Mouse (Mus musculus): ENCODE data around the gene Eef1akmt3.
"Not testable (repeated sequence)": the region's sequence is repeated elsewhere in the genome, so short reads cannot be mapped to it uniquely, and the experiment has no call there.

Gene Eef1akmt3

GRCm38 (mm10) chr10:127041274-127041766 lies at the start of gene Eef1akmt3, which contains the start of gene Mettl1:
TSS of gene Eef1akmt3 (minus strand) at chr10:127041513.
TSS of gene Mettl1 (plus strand) at chr10:127041414.
- DNase-seq (ENCODE audit: inconsistent age in 2 of 2, low spot score in 1 of 2), result peak in 1 of 2 experiments; percentile 64

GRCm38 (mm10) chr10:127090560-127091411 lies 49.5 kb upstream of the Eef1akmt3 start:
- DNase-seq (ENCODE audit: inconsistent age in 2 of 2, low spot score in 1 of 2), result peak; percentile 50 to 83

GRCm38 (mm10) chr10:127085633-127086032 lies 44.3 kb upstream of the Eef1akmt3 start:
- DNase-seq (ENCODE audit: inconsistent age in 2 of 2, low spot score in 1 of 2), result no peak

GRCm38 (mm10) chr10:127085052-127085451 lies 43.7 kb upstream of the Eef1akmt3 start:
- no peak for DNase-seq (ENCODE audit: inconsistent age in 2 of 2, low spot score in 1 of 2)

GRCm38 (mm10) chr10:127083915-127084306 lies 42.6 kb upstream of the Eef1akmt3 start:
- no peak for DNase-seq (ENCODE audit: inconsistent age in 2 of 2, low spot score in 1 of 2)

- DNase-seq (ENCODE audit: inconsistent age in 2 of 2, low spot score in 1 of 2), result peak in 1 of 2 experiments; percentile 18
These were observed 42.1 kb upstream of the Eef1akmt3 start for GRCm38 (mm10) chr10:127083292-127083914.

- DNase-seq (ENCODE audit: inconsistent age in 2 of 2, low spot score in 1 of 2), result peak in 1 of 2 experiments; percentile 19
These were observed 40.8 kb upstream of the Eef1akmt3 start for GRCm38 (mm10) chr10:127081996-127082620.

GRCm38 (mm10) chr10:127080901-127081780 lies 39.8 kb upstream of the Eef1akmt3 start:
- peak in 1 of 2 experiments; percentile 52 for DNase-seq (ENCODE audit: inconsistent age in 2 of 2, low spot score in 1 of 2)

- peak in 1 of 2 experiments; percentile 51 for DNase-seq (ENCODE audit: inconsistent age in 2 of 2, low spot score in 1 of 2)
These were observed 38.5 kb upstream of the Eef1akmt3 start for GRCm38 (mm10) chr10:127079665-127080391.

- peak in 1 of 2 experiments; percentile 51 for DNase-seq (ENCODE audit: inconsistent age in 2 of 2, low spot score in 1 of 2)
These were observed 37.6 kb upstream of the Eef1akmt3 start for GRCm38 (mm10) chr10:127078677-127079575.

- DNase-seq (ENCODE audit: inconsistent age in 2 of 2, low spot score in 1 of 2), result no peak
These were observed 36.8 kb upstream of the Eef1akmt3 start for GRCm38 (mm10) chr10:127078001-127078676.

- no peak for DNase-seq (ENCODE audit: inconsistent age in 2 of 2, low spot score in 1 of 2)
These were observed 36.2 kb upstream of the Eef1akmt3 start for GRCm38 (mm10) chr10:127077515-127077914.

GRCm38 (mm10) chr10:127076082-127076481 lies 34.8 kb upstream of the Eef1akmt3 start:
- no peak for DNase-seq (ENCODE audit: inconsistent age in 2 of 2, low spot score in 1 of 2)

- no peak for DNase-seq (ENCODE audit: inconsistent age in 2 of 2, low spot score in 1 of 2)
These were observed 34.3 kb upstream of the Eef1akmt3 start for GRCm38 (mm10) chr10:127075651-127076050.

- DNase-seq (ENCODE audit: inconsistent age in 2 of 2, low spot score in 1 of 2), result no peak
These were observed 33.8 kb upstream of the Eef1akmt3 start, which contains the start of gene Agap2 for GRCm38 (mm10) chr10:127075080-127075479. TSS of gene Agap2 (plus strand) at chr10:127075284.

- DNase-seq (ENCODE audit: inconsistent age in 2 of 2, low spot score in 1 of 2), result no peak
These were observed 32.7 kb upstream of the Eef1akmt3 start for GRCm38 (mm10) chr10:127073981-127074380.

- not testable (repeated sequence) for DNase-seq (ENCODE audit: inconsistent age in 2 of 2, low spot score in 1 of 2)
These were observed 31.7 kb upstream of the Eef1akmt3 start for GRCm38 (mm10) chr10:127072969-127073368.

GRCm38 (mm10) chr10:127072270-127072669 lies 31.0 kb upstream of the Eef1akmt3 start:
- DNase-seq (ENCODE audit: inconsistent age in 2 of 2, low spot score in 1 of 2), result not testable (repeated sequence)
